Comparison of ENCODE assay signal across 8 mouse cellular contexts in the genomic region with DNA sequence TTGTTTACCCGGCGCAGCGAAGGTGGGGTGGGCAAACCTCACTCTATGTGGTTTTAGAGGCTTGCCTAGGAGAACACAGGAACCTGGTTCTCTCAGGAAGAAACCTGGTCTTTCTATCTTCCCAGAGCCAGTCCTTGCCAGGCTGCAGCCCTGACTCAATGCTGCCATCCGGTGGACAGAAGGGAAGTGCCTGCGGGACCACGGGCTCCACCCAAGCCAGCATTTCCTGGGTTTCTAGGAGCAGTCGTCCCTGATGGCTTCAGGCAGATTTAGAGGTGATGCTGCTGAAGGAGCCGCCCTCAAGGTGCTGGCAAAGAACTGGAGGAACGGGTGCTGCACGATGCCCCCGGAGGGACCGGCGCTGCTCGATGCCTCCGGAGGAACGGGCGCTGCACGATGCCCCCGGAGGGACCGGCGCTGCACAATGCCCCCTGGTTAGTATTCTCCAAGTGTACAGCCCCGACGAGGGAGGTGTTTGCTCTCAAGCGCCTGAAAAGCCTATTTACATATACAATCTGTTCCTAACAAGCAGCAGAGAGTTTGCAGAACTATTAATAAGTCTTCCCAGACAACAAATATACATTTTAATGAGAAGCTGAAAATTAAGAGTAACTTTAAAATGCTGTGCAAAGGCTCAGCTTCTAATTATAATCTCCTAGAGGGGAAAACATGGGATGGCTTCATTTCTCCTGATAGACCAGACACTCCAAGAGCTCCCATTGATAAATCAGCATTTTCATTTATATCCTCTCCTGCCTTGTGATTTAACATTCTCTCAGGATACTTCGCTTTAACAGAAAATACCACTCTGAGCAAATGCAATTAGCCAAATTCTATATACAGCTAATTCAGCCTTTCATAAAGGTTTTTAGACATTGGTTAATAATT. TPM values are rescaled to one million over a fixed set of nuclear protein-coding genes. Genes with fewer than 3 reads are reported as not detected.
DNase-seq lines count a peak whose midpoint lies in the region; ATAC-seq lines count a peak whose summit lies in the region.

No protein-coding gene starts in this region.

- peak; percentile 77 to 95 for ATAC-seq in hematopoietic stem cell, adult 5-6 weeks (replicated peaks in 1 of 2; ENCODE audit: insufficient read depth in 1 of 2, low FRiP score in 2 of 2, low TSS enrichment in 1 of 2, low read depth in 1 of 2, poor library complexity in 2 of 2, severe bottlenecking in 2 of 2)
- peak; percentile 57; the same call in 1 of the 2 replicates for ATAC-seq in lung, embryonic 15.5 days (ENCODE audit: borderline replicate concordance, extremely low read depth, low FRiP score, low TSS enrichment)

- H3K9ac ChIP-seq in lung, embryonic 15.5 days: peak overlapping the region; percentile 53

- 5% methylated on average over 25 of the region's 25 CpGs for WGBS in lung, embryonic 15.5 days

- peak overlapping the region; percentile 42 for H3K4me3 ChIP-seq in lung, embryonic 15.5 days

- no peaks in the 10 kb centered on the region for H3K9me3 ChIP-seq in lung, embryonic 15.5 days

- peaks cover 12% of the 10 kb centered on the region; the same call in 1 of the 2 replicates for H3K27me3 ChIP-seq in lung, embryonic 15.5 days

- H3K27ac ChIP-seq in lung, embryonic 15.5 days: no peak overlapping the region

- peaks cover 4% of the 10 kb centered on the region; the same call in 1 of the 2 replicates for H3K4me1 ChIP-seq in lung, embryonic 15.5 days

- no peaks in the 10 kb centered on the region for H3K36me3 ChIP-seq in lung, embryonic 15.5 days

- H3K4me2 ChIP-seq in lung, embryonic 15.5 days: peak overlapping the region; percentile 82

- peak; percentile 85 for DNase-seq in ES-CJ7 (ENCODE audit: low read depth, low spot score)
- DNase-seq in cerebellum, adult 18-20 months: peak; percentile 89 to 91
- peak; percentile 82 for DNase-seq in forelimb bud, embryonic 11.5 days (ENCODE audit: low read depth, low spot score)
- peak; percentile 81 to 92 for DNase-seq in layer of hippocampus, adult 8-10 months (ENCODE audit: low spot score in 2 of 2)
- DNase-seq in ovary, postnatal 10 days (ENCODE audit: low spot score): peak; percentile 83
- DNase-seq in thymus, postnatal 0 days (ENCODE audit: low spot score): peak; percentile 70

RNA-seq across cellular contexts. Expression of gene Adar, which starts 25.9 kb away (rescaled TPM):
- total RNA-seq in hematopoietic stem cell, adult 5-6 weeks (2017): 34.2 and 56.2 TPM in 2 replicates
- total RNA-seq in layer of hippocampus, adult 8-10 months (2022): 100 to 1,000 TPM; 112 to 157 (median 131) TPM
- 10.8 and 11.3 TPM in 2 replicates for polyA plus RNA-seq in lung, embryonic 15.5 days (2015; fragmentation: Nextera tagmentation; extraction: Ambion mirVana)
- 18.4 and 22.1 TPM in 2 replicates for polyA plus RNA-seq in thymus, postnatal 0 days (2015; fragmentation: Nextera tagmentation; extraction: Ambion mirVana)
